Mouse (Mus musculus): Measurements from ENCODE around the gene Cenpw.

The Cenpw gene

GRCm38 (mm10) chr10:30199916-30200826 lies at the start of gene Cenpw:
TSS of gene Cenpw (minus strand) at chr10:30200560.
- DNase-seq (ENCODE audit: extremely low spot score): peak; percentile 96

- DNase-seq (ENCODE audit: extremely low spot score): no peak
These were observed 49.3 kb upstream of the Cenpw start for GRCm38 (mm10) chr10:30249654-30250053.

- DNase-seq (ENCODE audit: extremely low spot score): no peak
These were observed 859 bp downstream of the Cenpw start for GRCm38 (mm10) chr10:30199501-30199900.

- no peak for DNase-seq (ENCODE audit: extremely low spot score)
These were observed 32.7 kb downstream of the Cenpw start for GRCm38 (mm10) chr10:30167700-30168099.

All from embryo, embryonic 9.5 days (tissue).